Mouse (Mus musculus) heart, postnatal 36 days (tissue): ENCODE data around the gene Adad2. TPM values are rescaled to one million over a fixed set of nuclear protein-coding genes. Genes with fewer than 3 reads are reported as not detected.

Experiments used
- DNase-seq, 2 experiments: peaks; one replicate each; pipeline ENCODE4 v3.0.0; 2021 to 2022
- intact Hi-C: fragments of 180-260 bp; cut with DNase I; formaldehyde crosslinking; loops from one replicate; pipeline ENCODE4 v1.15.1; 2025
- total RNA-seq, 2 experiments: library from RNA; stranded (reverse); gene quantifications; 2 replicates each; pipeline ENCODE4 v1.2.3; 2021

The Adad2 gene
- total RNA-seq, 2 experiments from 2014 or later: not detected

- DNase-seq: no peak
- intact Hi-C loops: no loop called here
Observed at GRCm38 (mm10) chr8:119615096-119615495, 2.5 kb downstream of the Adad2 start.

- intact Hi-C loops: no loop called here
- no peak for DNase-seq
Observed at GRCm38 (mm10) chr8:119616358-119616757, 3.8 kb downstream of the Adad2 start.

- DNase-seq: no peak
- intact Hi-C loops: no loop called here
Observed at GRCm38 (mm10) chr8:119616811-119617210, 4.3 kb downstream of the Adad2 start.

- intact Hi-C loops: no loop called here
- peak in 1 of 2 experiments; percentile 30 for DNase-seq
Observed at GRCm38 (mm10) chr8:119617586-119617985, 5.0 kb downstream of the Adad2 start.

GRCm38 (mm10) chr8:119618887-119619286 is 6.3 kb downstream of the Adad2 start:
- intact Hi-C loops: no loop called here
- DNase-seq: no peak

- intact Hi-C loops: no loop called here
- no peak for DNase-seq
Observed at GRCm38 (mm10) chr8:119620116-119620840, 7.7 kb downstream of the Adad2 start.

- intact Hi-C loops: no loop called here
- DNase-seq: no peak
Observed at GRCm38 (mm10) chr8:119620848-119621465, 8.4 kb downstream of the Adad2 start.

GRCm38 (mm10) chr8:119622555-119622954 is 10.0 kb downstream of the Adad2 start:
- intact Hi-C loops: no loop called here
- no peak for DNase-seq

GRCm38 (mm10) chr8:119623061-119623460 is 10.5 kb downstream of the Adad2 start:
- intact Hi-C loops: no loop called here
- DNase-seq: no peak

- intact Hi-C loops: no loop called here
- no peak for DNase-seq
Observed at GRCm38 (mm10) chr8:119623744-119624143, 11.2 kb downstream of the Adad2 start.

GRCm38 (mm10) chr8:119624916-119625315 is 12.4 kb downstream of the Adad2 start:
- intact Hi-C loops: no loop called here
- no peak for DNase-seq

GRCm38 (mm10) chr8:119625788-119626187 is 13.2 kb downstream of the Adad2 start:
- intact Hi-C loops: no loop called here
- no peak for DNase-seq

- no peak for DNase-seq
- intact Hi-C loops: no loop called here
Observed at GRCm38 (mm10) chr8:119627199-119627598, 14.7 kb downstream of the Adad2 start.

GRCm38 (mm10) chr8:119627613-119628359 is 15.2 kb downstream of the Adad2 start:
- intact Hi-C loops: no loop called here
- DNase-seq: no peak

GRCm38 (mm10) chr8:119630841-119631240 is 18.3 kb downstream of the Adad2 start:
- intact Hi-C loops: no loop called here
- no peak for DNase-seq

GRCm38 (mm10) chr8:119632246-119632645 is 19.7 kb downstream of the Adad2 start:
- intact Hi-C loops: no loop called here
- no peak for DNase-seq

GRCm38 (mm10) chr8:119632909-119633308 is 20.4 kb downstream of the Adad2 start:
- intact Hi-C loops: no loop called here
- no peak for DNase-seq

GRCm38 (mm10) chr8:119634616-119635336 is 22.2 kb downstream of the Adad2 start:
- DNase-seq: no peak
- intact Hi-C loops: no loop called here

- DNase-seq: peak; percentile 19 to 24
- intact Hi-C loops: no loop called here
Observed at GRCm38 (mm10) chr8:119635378-119635777, 22.8 kb downstream of the Adad2 start, which contains the start of gene Kcng4. Gene Kcng4, minus strand, starts transcription at chr8:119635680.

GRCm38 (mm10) chr8:119635958-119636357 is 23.4 kb downstream of the Adad2 start:
- intact Hi-C loops: no loop called here
- DNase-seq: no peak

- no peak for DNase-seq
- intact Hi-C loops: no loop called here
Observed at GRCm38 (mm10) chr8:119636766-119637165, 24.2 kb downstream of the Adad2 start.
